Mouse (Mus musculus): ENCODE results near the gene Egln1.

DNA sequence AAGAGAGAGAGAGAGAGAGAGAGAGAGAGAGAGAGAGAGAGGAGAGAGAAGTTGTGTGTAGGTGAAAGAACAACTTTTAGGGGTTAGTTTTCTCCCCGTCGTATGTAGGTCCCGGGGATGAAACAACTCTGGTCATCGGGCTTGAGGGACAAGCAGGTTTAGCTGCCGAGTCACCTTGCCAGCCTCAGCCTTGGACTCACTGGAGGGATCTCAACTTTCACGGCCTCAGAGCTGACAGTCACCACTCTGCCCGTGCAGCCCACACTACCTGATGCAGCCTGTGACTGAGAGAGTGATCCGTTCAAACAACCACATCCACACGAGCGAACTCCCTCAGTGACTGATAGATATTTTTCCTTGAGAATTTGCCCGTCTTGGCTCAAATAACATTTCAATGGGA lies 20.1 kb downstream of the Egln1 start:
- TF ChIP-seq POLR2A (IDR thresholded peaks at IDR 0.05; ENCODE audit: low read depth, low read length) (no peak), CTCF (IDR thresholded peaks at IDR 0.05; ENCODE audit: extremely low read depth, insufficient read length, insufficient replicate concordance, low read depth, low read length) (no peak)
